Mouse (Mus musculus): Measurements from ENCODE around the gene Gk5. TPM values are rescaled to one million over a fixed set of nuclear protein-coding genes. Genes with fewer than 3 reads are reported as not detected.
A peak's percentile ranks its signal among the peaks of the same experiment; 100 is the strongest.

Gene Gk5
- polyA plus RNA-seq, 1 experiment from 2014 or later = 2.6 TPM

- Histone ChIP-seq H3K27ac (ENCODE audit: low read length) (peak overlapping the region; percentile 91), H3K4me3 (ENCODE audit: low read length) (peak overlapping the region; percentile 89), H3K9me3 (replicated peaks; ENCODE audit: control insufficient read depth, low read length) (no peaks in the 10 kb centered on the region), H3K4me1 (ENCODE audit: control insufficient read depth, insufficient read depth, low read length) (peaks cover 16% of the 10 kb centered on the region), H3K4me2 (ENCODE audit: low read depth, low read length) (peak overlapping the region; percentile 96), H3K9ac (ENCODE audit: low read length) (peak overlapping the region; percentile 92), H3K36me3 (ENCODE audit: control insufficient read depth, insufficient read depth) (no peaks in the 10 kb centered on the region), H3K27me3 (ENCODE audit: control insufficient read depth, insufficient read depth, low read length) (no peaks in the 10 kb centered on the region)
- WGBS = under 1% methylated on average over 20 of the region's 20 CpGs
- ATAC-seq (replicated peaks; ENCODE audit: extremely low read depth, insufficient read depth, low FRiP score) = no peak
These were observed 77.5 kb downstream of the Gk5 start for GRCm38 (mm10) chr9:96196636-96197181.

GRCm38 (mm10) chr9:96197806-96198205 is 78.6 kb downstream of the Gk5 start:
- H3K27me3 ChIP-seq (ENCODE audit: control insufficient read depth, insufficient read depth, low read length) = no peaks in the 10 kb centered on the region
- H3K4me2 ChIP-seq (ENCODE audit: low read depth, low read length) = peak overlapping the region; percentile 96
- ATAC-seq (replicated peaks; ENCODE audit: extremely low read depth, insufficient read depth, low FRiP score) = no peak
- H3K9ac ChIP-seq (ENCODE audit: low read length) = no peak overlapping the region
- 56% methylated on average over 9 of the region's 9 CpGs for WGBS
- peak overlapping the region; percentile 89 for H3K4me3 ChIP-seq (ENCODE audit: low read length)
- peaks cover 3% of the 10 kb centered on the region; the same call in 1 of the 2 replicates for H3K36me3 ChIP-seq (ENCODE audit: control insufficient read depth, insufficient read depth)
- peaks cover 16% of the 10 kb centered on the region for H3K4me1 ChIP-seq (ENCODE audit: control insufficient read depth, insufficient read depth, low read length)
- H3K9me3 ChIP-seq (replicated peaks; ENCODE audit: control insufficient read depth, low read length) = no peaks in the 10 kb centered on the region
- H3K27ac ChIP-seq (ENCODE audit: low read length) = no peak overlapping the region

- Histone ChIP-seq H3K9me3 (replicated peaks; ENCODE audit: control insufficient read depth, low read length) (no peaks in the 10 kb centered on the region), H3K4me1 (ENCODE audit: control insufficient read depth, insufficient read depth, low read length) (peaks cover 3% of the 10 kb centered on the region; the same call in 1 of the 2 replicates), H3K9ac (ENCODE audit: low read length) (no peak overlapping the region), H3K4me3 (ENCODE audit: low read length) (no peak overlapping the region), H3K36me3 (ENCODE audit: control insufficient read depth, insufficient read depth) (peaks cover 10% of the 10 kb centered on the region; the same call in 1 of the 2 replicates), H3K27me3 (ENCODE audit: control insufficient read depth, insufficient read depth, low read length) (no peaks in the 10 kb centered on the region), H3K27ac (ENCODE audit: low read length) (no peak overlapping the region), H3K4me2 (ENCODE audit: low read depth, low read length) (no peak overlapping the region)
- ATAC-seq (replicated peaks; ENCODE audit: extremely low read depth, insufficient read depth, low FRiP score) = no peak
- WGBS = 79% methylated on average over 3 of the region's 3 CpGs
These were observed 84.5 kb downstream of the Gk5 start for GRCm38 (mm10) chr9:96203663-96204062.

- Histone ChIP-seq H3K9ac (ENCODE audit: low read length) (no peak overlapping the region), H3K27me3 (ENCODE audit: control insufficient read depth, insufficient read depth, low read length) (no peaks in the 10 kb centered on the region), H3K4me2 (ENCODE audit: low read depth, low read length) (no peak overlapping the region), H3K36me3 (ENCODE audit: control insufficient read depth, insufficient read depth) (peaks cover 8% of the 10 kb centered on the region; the same call in 1 of the 2 replicates), H3K4me3 (ENCODE audit: low read length) (no peak overlapping the region), H3K4me1 (ENCODE audit: control insufficient read depth, insufficient read depth, low read length) (no peaks in the 10 kb centered on the region), H3K27ac (ENCODE audit: low read length) (no peak overlapping the region), H3K9me3 (replicated peaks; ENCODE audit: control insufficient read depth, low read length) (no peaks in the 10 kb centered on the region)
- ATAC-seq (replicated peaks; ENCODE audit: extremely low read depth, insufficient read depth, low FRiP score) = no peak
- WGBS = 84% methylated on average over 3 of the region's 3 CpGs
These were observed 88.3 kb downstream of the Gk5 start for GRCm38 (mm10) chr9:96207428-96207827.

GRCm38 (mm10) chr9:96213036-96213645 is 94.0 kb downstream of the Gk5 start:
- H3K36me3 ChIP-seq (ENCODE audit: control insufficient read depth, insufficient read depth) = 0 out of 2 replicates have a peak, but pooled peaks cover 2% of the 10 kb centered on the region
- no peak for ATAC-seq (replicated peaks; ENCODE audit: extremely low read depth, insufficient read depth, low FRiP score)
- H3K4me2 ChIP-seq (ENCODE audit: low read depth, low read length) = no peak overlapping the region
- no peaks in the 10 kb centered on the region for H3K9me3 ChIP-seq (replicated peaks; ENCODE audit: control insufficient read depth, low read length)
- H3K4me3 ChIP-seq (ENCODE audit: low read length) = no peak overlapping the region
- WGBS = 81% methylated on average over 3 of the region's 3 CpGs
- no peaks in the 10 kb centered on the region for H3K27me3 ChIP-seq (ENCODE audit: control insufficient read depth, insufficient read depth, low read length)
- H3K9ac ChIP-seq (ENCODE audit: low read length) = no peak overlapping the region
- H3K4me1 ChIP-seq (ENCODE audit: control insufficient read depth, insufficient read depth, low read length) = no peaks in the 10 kb centered on the region
- no peak overlapping the region for H3K27ac ChIP-seq (ENCODE audit: low read length)

- Histone ChIP-seq H3K27ac (ENCODE audit: low read length) (no peak overlapping the region), H3K36me3 (ENCODE audit: control insufficient read depth, insufficient read depth) (0 out of 2 replicates have a peak, but pooled peaks cover 2% of the 10 kb centered on the region), H3K9me3 (replicated peaks; ENCODE audit: control insufficient read depth, low read length) (no peaks in the 10 kb centered on the region), H3K27me3 (ENCODE audit: control insufficient read depth, insufficient read depth, low read length) (no peaks in the 10 kb centered on the region), H3K4me1 (ENCODE audit: control insufficient read depth, insufficient read depth, low read length) (no peaks in the 10 kb centered on the region), H3K4me3 (ENCODE audit: low read length) (no peak overlapping the region), H3K4me2 (ENCODE audit: low read depth, low read length) (no peak overlapping the region), H3K9ac (ENCODE audit: low read length) (no peak overlapping the region)
- no peak for ATAC-seq (replicated peaks; ENCODE audit: extremely low read depth, insufficient read depth, low FRiP score)
- WGBS = 89% methylated on average over 2 of the region's 2 CpGs
These were observed 95.0 kb downstream of the Gk5 start for GRCm38 (mm10) chr9:96214171-96214570.

GRCm38 (mm10) chr9:96217299-96217698 is 98.1 kb downstream of the Gk5 start:
- H3K9ac ChIP-seq (ENCODE audit: low read length) = no peak overlapping the region
- 0 out of 2 replicates have a peak, but pooled peaks cover 2% of the 10 kb centered on the region for H3K36me3 ChIP-seq (ENCODE audit: control insufficient read depth, insufficient read depth)
- H3K27ac ChIP-seq (ENCODE audit: low read length) = no peak overlapping the region
- no peaks in the 10 kb centered on the region for H3K27me3 ChIP-seq (ENCODE audit: control insufficient read depth, insufficient read depth, low read length)
- H3K4me2 ChIP-seq (ENCODE audit: low read depth, low read length) = no peak overlapping the region
- no peak for ATAC-seq (replicated peaks; ENCODE audit: extremely low read depth, insufficient read depth, low FRiP score)
- H3K4me3 ChIP-seq (ENCODE audit: low read length) = no peak overlapping the region
- H3K4me1 ChIP-seq (ENCODE audit: control insufficient read depth, insufficient read depth, low read length) = no peaks in the 10 kb centered on the region
- no peaks in the 10 kb centered on the region for H3K9me3 ChIP-seq (replicated peaks; ENCODE audit: control insufficient read depth, low read length)
- 89% methylated on average over 1 of the region's 1 CpGs for WGBS

- ATAC-seq (replicated peaks; ENCODE audit: extremely low read depth, insufficient read depth, low FRiP score) = no peak
- H3K36me3 ChIP-seq (ENCODE audit: control insufficient read depth, insufficient read depth) = 0 out of 2 replicates have a peak, but pooled peaks cover 2% of the 10 kb centered on the region
- H3K9ac ChIP-seq (ENCODE audit: low read length) = no peak overlapping the region
- H3K4me2 ChIP-seq (ENCODE audit: low read depth, low read length) = no peak overlapping the region
- no peaks in the 10 kb centered on the region for H3K9me3 ChIP-seq (replicated peaks; ENCODE audit: control insufficient read depth, low read length)
- H3K4me1 ChIP-seq (ENCODE audit: control insufficient read depth, insufficient read depth, low read length) = no peaks in the 10 kb centered on the region
- H3K27ac ChIP-seq (ENCODE audit: low read length) = no peak overlapping the region
- no peaks in the 10 kb centered on the region for H3K27me3 ChIP-seq (ENCODE audit: control insufficient read depth, insufficient read depth, low read length)
- H3K4me3 ChIP-seq (ENCODE audit: low read length) = no peak overlapping the region
These were observed 98.6 kb downstream of the Gk5 start for GRCm38 (mm10) chr9:96217799-96218198.

GRCm38 (mm10) chr9:96219114-96219669 is 100.0 kb downstream of the Gk5 start:
- H3K36me3 ChIP-seq (ENCODE audit: control insufficient read depth, insufficient read depth) = 0 out of 2 replicates have a peak, but pooled peaks cover 2% of the 10 kb centered on the region
- no peak overlapping the region for H3K9ac ChIP-seq (ENCODE audit: low read length)
- H3K4me1 ChIP-seq (ENCODE audit: control insufficient read depth, insufficient read depth, low read length) = no peaks in the 10 kb centered on the region
- H3K4me2 ChIP-seq (ENCODE audit: low read depth, low read length) = no peak overlapping the region
- no peak overlapping the region for H3K27ac ChIP-seq (ENCODE audit: low read length)
- ATAC-seq (replicated peaks; ENCODE audit: extremely low read depth, insufficient read depth, low FRiP score) = no peak
- no peaks in the 10 kb centered on the region for H3K9me3 ChIP-seq (replicated peaks; ENCODE audit: control insufficient read depth, low read length)
- no peaks in the 10 kb centered on the region for H3K27me3 ChIP-seq (ENCODE audit: control insufficient read depth, insufficient read depth, low read length)
- 75% methylated on average over 2 of the region's 2 CpGs for WGBS
- H3K4me3 ChIP-seq (ENCODE audit: low read length) = no peak overlapping the region
